Mouse (Mus musculus) MEL (cell line): ENCODE data around the gene Vmn1r200. TPM values are rescaled to one million over a fixed set of nuclear protein-coding genes. Genes with fewer than 3 reads are reported as not detected.

Experiments used
- DNase-seq: peaks from one replicate; pipeline ENCODE4 v3.0.0; 2011; ENCODE audit warnings: low read depth, low spot score
- H3K27ac ChIP-seq: 2 replicates; pipeline ENCODE4 v1.5.1; 2012; ENCODE audit warnings: low read depth, mild to moderate bottlenecking, control low read depth, low read length, moderate library complexity; ENCODE audit not compliant: control insufficient read depth
- H3K27me3 ChIP-seq, 2 experiments: fragments of 150-350 bp in 1 of 2; sonication (generic) in 1 of 2; 2 replicates each; pipeline ENCODE4 v1.6.1; 2012; ENCODE audit warnings: low read length in 2 of 2, mild to moderate bottlenecking in 2 of 2, improper control_type of control experiment in 1 of 2, moderate library complexity in 1 of 2; ENCODE audit not compliant: insufficient read depth in 2 of 2, control insufficient read depth in 1 of 2
- H3K36me3 ChIP-seq, 2 experiments: 2 replicates each; pipeline ENCODE4 v1.6.1; 2012 to 2014; ENCODE audit warnings: low read length in 2 of 2, improper control_type of control experiment in 1 of 2, inconsistent platforms in 1 of 2, mild to moderate bottlenecking in 1 of 2; ENCODE audit not compliant: insufficient read depth in 2 of 2, control insufficient read depth in 1 of 2
- H3K4me1 ChIP-seq, 2 experiments: fragments of 150-350 bp in 1 of 2; sonication (generic) in 1 of 2; 2 replicates each; pipeline ENCODE4 v1.6.1; 2012; ENCODE audit warnings: low read length in 2 of 2, improper control_type of control experiment in 1 of 2, mild to moderate bottlenecking in 1 of 2; ENCODE audit not compliant: insufficient read depth in 2 of 2, control insufficient read depth in 1 of 2
- H3K4me3 ChIP-seq, 2 experiments: fragments of 150-350 bp in 1 of 2; sonication (generic) in 1 of 2; 2 replicates each; pipeline ENCODE4 v1.5.1; 2012; ENCODE audit warnings: low read depth in 2 of 2, low read length in 2 of 2, mild to moderate bottlenecking in 2 of 2, moderate library complexity in 2 of 2, control low read depth in 1 of 2, improper control_type of control experiment in 1 of 2; ENCODE audit not compliant: control insufficient read depth in 1 of 2, insufficient read depth in 1 of 2
- H3K79me2 ChIP-seq: 2 replicates; pipeline ENCODE4 v1.6.1; 2012; ENCODE audit warnings: mild to moderate bottlenecking, low read length, moderate library complexity; ENCODE audit not compliant: control insufficient read depth, poor library complexity, insufficient read depth
- H3K9ac ChIP-seq: 2 replicates; pipeline ENCODE4 v1.6.1; 2012; ENCODE audit warnings: low read depth, mild to moderate bottlenecking, control low read depth, low read length, moderate library complexity; ENCODE audit not compliant: control insufficient read depth, poor library complexity, severe bottlenecking
- H3K9me3 ChIP-seq: fragments of 150-350 bp; sonication (generic); replicated peaks from 2 replicates; pipeline ENCODE4 v1.6.1; 2012; ENCODE audit warnings: mild to moderate bottlenecking, low read length, improper control_type of control experiment, moderate library complexity; ENCODE audit not compliant: insufficient read depth
- CHD1 ChIP-seq: IDR thresholded peaks from 2 replicates; pipeline ENCODE4 v1.6.1; 2012; ENCODE audit warnings: low read depth, mild to moderate bottlenecking, inconsistent platforms, low read length, improper control_type of control experiment
- CTCF ChIP-seq, 3 experiments: IDR thresholded peaks in 2 of 3; conservative IDR thresholded peaks in 1 of 3; 2 replicates each; pipeline ENCODE4 v1.5.1; 2011 to 2012; ENCODE audit warnings: low read length in 3 of 3, low read depth in 2 of 3, mild to moderate bottlenecking in 2 of 3, improper control_type of control experiment in 1 of 3, inconsistent platforms in 1 of 3, mixed read lengths in 1 of 3, moderate library complexity in 1 of 3; ENCODE audit not compliant: control insufficient read depth in 1 of 3, insufficient read depth in 1 of 3, poor library complexity in 1 of 3, severe bottlenecking in 1 of 3
- E2F4 ChIP-seq: IDR thresholded peaks from 2 replicates; pipeline ENCODE4 v1.6.1; 2011; ENCODE audit warnings: low read depth, low read length, improper control_type of control experiment, borderline replicate concordance
- ELF1 ChIP-seq: IDR thresholded peaks from 2 replicates; pipeline ENCODE4 v1.6.1; 2014; ENCODE audit warnings: low read depth, mild to moderate bottlenecking, inconsistent platforms, low read length, improper control_type of control experiment, moderate library complexity
- EP300 ChIP-seq, 2 experiments: IDR thresholded peaks; 2 replicates each; pipeline ENCODE4 v1.6.1; 2011; ENCODE audit warnings: improper control_type of control experiment in 2 of 2, low read length in 2 of 2, low read depth in 1 of 2, mild to moderate bottlenecking in 1 of 2
- ETS1 ChIP-seq: IDR thresholded peaks from 2 replicates; pipeline ENCODE4 v1.6.1; 2012; ENCODE audit warnings: low read depth, mild to moderate bottlenecking, inconsistent platforms, low read length, improper control_type of control experiment, moderate library complexity
- GATA1 ChIP-seq: IDR thresholded peaks from 2 replicates; pipeline ENCODE4 v1.6.1; 2011; ENCODE audit warnings: low read depth, low read length, improper control_type of control experiment
- HCFC1 ChIP-seq: IDR thresholded peaks from 2 replicates; pipeline ENCODE4 v1.6.1; 2012; ENCODE audit warnings: low read depth, mild to moderate bottlenecking, inconsistent platforms, low read length, improper control_type of control experiment, moderate library complexity
- JUND ChIP-seq: IDR thresholded peaks from 2 replicates; pipeline ENCODE4 v1.6.1; 2011; ENCODE audit warnings: low read depth, mild to moderate bottlenecking, improper control_type of control experiment, low read length
- KAT2A ChIP-seq: conservative IDR thresholded peaks from 2 replicates; pipeline ENCODE4 v1.6.1; 2012; ENCODE audit warnings: low read depth, low read length, improper control_type of control experiment, inconsistent platforms
- MAFK ChIP-seq: IDR thresholded peaks from 2 replicates; pipeline ENCODE4 v1.6.1; 2011; ENCODE audit warnings: low read depth, mild to moderate bottlenecking, low read length, improper control_type of control experiment, borderline replicate concordance
- MAX ChIP-seq: IDR thresholded peaks from 2 replicates; pipeline ENCODE4 v1.6.1; 2011; ENCODE audit warnings: low read length, improper control_type of control experiment
- MEF2A ChIP-seq: IDR thresholded peaks from 2 replicates; pipeline ENCODE4 v1.6.1; 2014; ENCODE audit warnings: low read depth, mild to moderate bottlenecking, inconsistent platforms, low read length, improper control_type of control experiment; ENCODE audit not compliant: poor library complexity, insufficient replicate concordance, severe bottlenecking; ENCODE audit errors: extremely low read depth
- MYB ChIP-seq: IDR thresholded peaks from 2 replicates; pipeline ENCODE4 v1.6.1; 2011; ENCODE audit warnings: mild to moderate bottlenecking, low read depth, low read length, improper control_type of control experiment
- NELFE ChIP-seq: IDR thresholded peaks from 2 replicates; pipeline ENCODE4 v1.6.1; 2011; ENCODE audit warnings: low read depth, low read length, improper control_type of control experiment
- NRF1 ChIP-seq: IDR thresholded peaks from 2 replicates; pipeline ENCODE4 v1.6.1; 2014; ENCODE audit warnings: low read depth, mild to moderate bottlenecking, inconsistent platforms, low read length, improper control_type of control experiment, moderate library complexity; ENCODE audit not compliant: poor library complexity, insufficient read depth, severe bottlenecking
- POLR2A ChIP-seq, 2 experiments: IDR thresholded peaks; 2 replicates each; pipeline ENCODE4 v1.6.1; 2011 to 2012; ENCODE audit warnings: low read length in 2 of 2, mild to moderate bottlenecking in 2 of 2, control low read depth in 1 of 2, improper control_type of control experiment in 1 of 2, low read depth in 1 of 2, moderate library complexity in 1 of 2; ENCODE audit not compliant: control insufficient read depth in 1 of 2, insufficient read depth in 1 of 2, poor library complexity in 1 of 2
- POLR2AphosphoS5 ChIP-seq: IDR thresholded peaks from 2 replicates; pipeline ENCODE4 v1.6.1; 2012; ENCODE audit warnings: low read depth, borderline replicate concordance, mild to moderate bottlenecking, inconsistent platforms, low read length, moderate library complexity, mixed read lengths
- RCOR1 ChIP-seq: IDR thresholded peaks from 2 replicates; pipeline ENCODE4 v1.6.1; 2012; ENCODE audit warnings: low read depth, mild to moderate bottlenecking, inconsistent platforms, low read length, improper control_type of control experiment
- SIN3A ChIP-seq: IDR thresholded peaks from 2 replicates; pipeline ENCODE4 v1.6.1; 2012; ENCODE audit warnings: low read length, improper control_type of control experiment, inconsistent platforms
- TBP ChIP-seq: IDR thresholded peaks from 2 replicates; pipeline ENCODE4 v1.8.0; 2011; ENCODE audit warnings: low read depth, low read length, improper control_type of control experiment
- TCF12 ChIP-seq: IDR thresholded peaks from 2 replicates; pipeline ENCODE4 v1.6.1; 2014; ENCODE audit warnings: low read depth, mild to moderate bottlenecking, inconsistent platforms, low read length, improper control_type of control experiment, moderate library complexity
- UBTF ChIP-seq: IDR thresholded peaks from 2 replicates; pipeline ENCODE4 v1.6.1; 2012; ENCODE audit warnings: low read depth, mild to moderate bottlenecking, inconsistent platforms, low read length, improper control_type of control experiment, moderate library complexity, borderline replicate concordance; ENCODE audit not compliant: insufficient read depth
- USF2 ChIP-seq, 2 experiments: IDR thresholded peaks; 2 replicates each; pipeline ENCODE4 v1.6.1; 2011 to 2012; ENCODE audit warnings: improper control_type of control experiment in 2 of 2, low read length in 2 of 2, borderline replicate concordance in 1 of 2, inconsistent platforms in 1 of 2, low read depth in 1 of 2, mild to moderate bottlenecking in 1 of 2; ENCODE audit not compliant: insufficient read depth in 1 of 2
- ZC3H11A ChIP-seq: IDR thresholded peaks from 2 replicates; pipeline ENCODE4 v1.6.1; 2012; ENCODE audit warnings: low read depth, mild to moderate bottlenecking, inconsistent platforms, low read length, improper control_type of control experiment
- ZKSCAN1 ChIP-seq: IDR thresholded peaks from 2 replicates; pipeline ENCODE4 v1.6.1; 2012; ENCODE audit warnings: low read depth, mild to moderate bottlenecking, inconsistent platforms, low read length, improper control_type of control experiment, moderate library complexity
- ZMIZ1 ChIP-seq: IDR thresholded peaks from 2 replicates; pipeline ENCODE4 v1.6.1; 2012; ENCODE audit warnings: low read depth, mild to moderate bottlenecking, inconsistent platforms, low read length, improper control_type of control experiment, moderate library complexity
- ZNF384 ChIP-seq: IDR thresholded peaks from 2 replicates; pipeline ENCODE4 v1.6.1; 2012; ENCODE audit warnings: low read depth, mild to moderate bottlenecking, inconsistent platforms, low read length, improper control_type of control experiment
- polyA plus RNA-seq, 2 experiments: library from polyadenylated mRNA; stranded (reverse) in 1 of 2; unstranded in 1 of 2; fragments of >175 nt in 1 of 2; fragments of >200 nt in 1 of 2; gene quantifications; 2 replicates each; pipeline versions ENCODE4 v1.2.1 to v1.2.4; 2012; ENCODE audit warnings: low replicate concordance in 2 of 2, low read depth in 1 of 2; ENCODE audit not compliant: insufficient read length in 2 of 2, insufficient read depth in 1 of 2, missing spikeins in 1 of 2
- total RNA-seq: library from RNA; depleted of rRNA; stranded (reverse); fragments of 300-350 nt; gene quantifications from 2 replicates; pipeline ENCODE4 v1.2.3, GENCODE M21; 2012; rRNA removed

The Vmn1r200 gene
- total RNA-seq = not detected in 2 replicates
- not detected for polyA plus RNA-seq

DNA sequence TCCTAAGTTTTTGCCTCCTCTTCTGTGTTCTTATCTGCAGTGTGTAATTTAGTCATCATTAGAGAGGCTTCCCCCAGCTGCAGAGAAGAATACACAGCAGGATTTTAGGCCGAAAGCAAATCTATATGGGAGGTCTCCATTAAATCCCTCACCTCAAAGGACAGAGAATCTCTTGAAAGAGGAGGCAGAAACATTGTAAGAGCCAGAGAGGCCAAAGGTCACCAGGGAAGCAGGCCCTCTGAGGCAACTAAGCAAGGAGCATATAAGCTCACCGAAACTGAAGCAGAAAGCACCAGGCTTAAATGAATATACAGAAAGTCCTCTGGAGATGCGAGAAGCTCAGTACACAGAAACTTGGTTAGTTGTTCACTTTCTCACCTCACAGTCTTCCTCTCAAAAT lies at the start of gene Vmn1r200:
Gene Vmn1r200, plus strand, starts transcription at position 301 of the 400 bp plus-strand sequence.
- Histone ChIP-seq H3K79me2 (no peaks in the 10 kb centered on the region), H3K9ac (no peak within 1 kb of the TSS), H3K4me3 (no peak within 1 kb of the TSS), H3K27ac (no peak within 1 kb of the TSS), H3K36me3 (no peaks in the 10 kb centered on the region), H3K9me3 (no peaks in the 10 kb centered on the region), H3K4me1 (no peaks in the 10 kb centered on the region), H3K27me3 (no peaks in the 10 kb centered on the region)
- DNase-seq = no peak
- no peak for TF ChIP-seq ELF1
- TF ChIP-seq MYB = no peak
- no peak for TF ChIP-seq CTCF (IDR thresholded peaks at IDR 0.05 in 2 of 3, conservative IDR thresholded peaks at IDR 0.05 in 1 of 3; ENCODE audit: control insufficient read depth in 1 of 3, insufficient read depth in 1 of 3, low read depth in 2 of 3, low read length in 3 of 3, poor library complexity in 1 of 3, severe bottlenecking in 1 of 3)
- no peak for TF ChIP-seq USF2 (IDR thresholded peaks at IDR 0.05; ENCODE audit: borderline replicate concordance in 1 of 2, insufficient read depth in 1 of 2, low read depth in 1 of 2, low read length in 2 of 2)
- no peak for TF ChIP-seq MAX
- no peak for TF ChIP-seq MEF2A
- TF ChIP-seq POLR2AphosphoS5 = no peak
- no peak for TF ChIP-seq GATA1
- TF ChIP-seq MAFK = no peak
- no peak for TF ChIP-seq ZMIZ1
- TF ChIP-seq ZNF384 = no peak
- no peak for TF ChIP-seq TCF12
- no peak for TF ChIP-seq POLR2A (IDR thresholded peaks at IDR 0.05; ENCODE audit: control insufficient read depth in 1 of 2, insufficient read depth in 1 of 2, low read depth in 1 of 2, low read length in 2 of 2, poor library complexity in 1 of 2)
- TF ChIP-seq TBP = no peak
- no peak for TF ChIP-seq E2F4
- no peak for TF ChIP-seq UBTF
- TF ChIP-seq EP300 (IDR thresholded peaks at IDR 0.05; ENCODE audit: low read depth in 1 of 2, low read length in 2 of 2) = no peak
- no peak for TF ChIP-seq KAT2A
- no peak for TF ChIP-seq NELFE
- TF ChIP-seq ZKSCAN1 = no peak

DNA sequence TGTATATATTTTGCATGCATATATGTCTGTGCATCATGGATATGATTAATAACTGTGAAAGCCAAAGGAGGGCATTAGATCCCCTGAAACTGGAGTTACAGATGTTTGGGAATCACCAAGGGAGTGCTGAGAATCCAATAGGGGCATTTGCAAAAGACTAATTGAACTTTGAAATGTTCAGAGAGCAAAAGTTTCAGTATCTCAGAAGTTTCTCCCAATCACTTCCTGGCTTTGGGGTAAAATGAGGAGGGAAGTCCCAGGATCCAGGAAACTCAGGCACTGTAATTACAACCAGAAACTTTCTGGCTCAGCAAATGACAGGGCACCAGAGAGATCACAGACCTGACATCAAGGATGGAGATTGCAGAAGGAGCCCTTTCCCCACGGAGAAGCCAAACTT lies 40.1 kb upstream of the Vmn1r200 start, which contains the start of gene Vmn1r198:
Gene Vmn1r198, plus strand, starts transcription at position 301 of the 400 bp plus-strand sequence.
- Histone ChIP-seq H3K27me3 (no peaks in the 10 kb centered on the region), H3K9me3 (no peaks in the 10 kb centered on the region), H3K9ac (no peak within 1 kb of the TSS), H3K79me2 (no peaks in the 10 kb centered on the region), H3K36me3 (no peaks in the 10 kb centered on the region), H3K4me1 (no peaks in the 10 kb centered on the region), H3K27ac (no peak within 1 kb of the TSS), H3K4me3 (no peak within 1 kb of the TSS)
- DNase-seq = no peak
- no peak for TF ChIP-seq TCF12
- TF ChIP-seq JUND = no peak
- TF ChIP-seq KAT2A = no peak
- TF ChIP-seq UBTF = no peak
- TF ChIP-seq NRF1 = no peak
- TF ChIP-seq HCFC1 = no peak
- no peak for TF ChIP-seq POLR2AphosphoS5
- TF ChIP-seq SIN3A = no peak
- TF ChIP-seq RCOR1 = no peak
- no peak for TF ChIP-seq CHD1
- no peak for TF ChIP-seq ZC3H11A
- no peak for TF ChIP-seq ETS1
- TF ChIP-seq MAX = no peak
- TF ChIP-seq ZNF384 = no peak
- no peak for TF ChIP-seq USF2 (IDR thresholded peaks at IDR 0.05; ENCODE audit: borderline replicate concordance in 1 of 2, insufficient read depth in 1 of 2, low read depth in 1 of 2, low read length in 2 of 2)
- no peak for TF ChIP-seq ZMIZ1
